Mouse (Mus musculus) kidney, adult 2 months (tissue): Measurements from ENCODE around the gene Ankrd13a.
"Not testable (repeated sequence)": the region's sequence is repeated elsewhere in the genome, so short reads cannot be mapped to it uniquely, and the experiment has no call there.

Source experiments
- CTCF ChIP-seq: fragments of 200-500 bp; conservative IDR thresholded peaks from 2 replicates; pipeline ENCODE4 v1.5.1; 2011; ENCODE audit warnings: low read depth, mild to moderate bottlenecking, control low read depth, low read length, moderate library complexity, mixed read lengths; ENCODE audit not compliant: insufficient read depth, insufficient read length
- POLR2A ChIP-seq: fragments of 200-500 bp; IDR thresholded peaks from one replicate; pipeline ENCODE4 v1.6.1; 2011; ENCODE audit warnings: low read depth, low read length, control low read depth

GRCm38 (mm10) chr5:114844371-114844770 is 69.9 kb downstream of the Ankrd13a start:
- not testable (repeated sequence) for TF ChIP-seq POLR2A, CTCF
